Mouse (Mus musculus) layer of hippocampus, adult 9-10 months (tissue): ENCODE results near the gene Ube2h.
"Not testable (repeated sequence)": the region's sequence is repeated elsewhere in the genome, so short reads cannot be mapped to it uniquely, and the experiment has no call there.

Source experiments
- DNase-seq: peaks from one replicate; pipeline ENCODE4 v3.0.0; 2022; ENCODE audit warnings: low spot score

The Ube2h gene

GRCm38 (mm10) chr6:30243347-30244007 is 60.9 kb downstream of the Ube2h start:
- no peak for DNase-seq

- no peak for DNase-seq
Measured at GRCm38 (mm10) chr6:30242928-30243327, 61.4 kb downstream of the Ube2h start.

GRCm38 (mm10) chr6:30240105-30240504 is 64.2 kb downstream of the Ube2h start:
- no peak for DNase-seq

- DNase-seq, result no peak
Measured at GRCm38 (mm10) chr6:30239207-30239606, 65.1 kb downstream of the Ube2h start.

DNA sequence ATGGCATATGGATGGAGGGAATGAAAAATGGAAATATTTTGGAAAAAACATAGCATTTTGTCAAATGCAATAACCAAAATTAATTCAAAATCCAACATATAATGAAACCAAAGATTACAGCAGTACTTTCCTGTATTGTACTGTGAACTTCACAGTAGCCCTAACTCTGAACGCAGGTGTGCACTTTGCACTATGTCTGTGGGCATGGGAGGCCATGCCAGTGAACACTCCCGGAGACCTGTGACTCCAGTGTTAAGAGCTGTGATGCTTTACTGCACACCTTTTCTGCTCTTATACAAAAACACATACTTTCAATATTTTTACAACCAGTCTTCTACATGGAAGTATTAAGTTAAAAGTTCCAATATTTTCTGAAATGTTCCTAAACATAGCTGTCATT is 66.3 kb downstream of the Ube2h start:
- DNase-seq, result no peak

DNA sequence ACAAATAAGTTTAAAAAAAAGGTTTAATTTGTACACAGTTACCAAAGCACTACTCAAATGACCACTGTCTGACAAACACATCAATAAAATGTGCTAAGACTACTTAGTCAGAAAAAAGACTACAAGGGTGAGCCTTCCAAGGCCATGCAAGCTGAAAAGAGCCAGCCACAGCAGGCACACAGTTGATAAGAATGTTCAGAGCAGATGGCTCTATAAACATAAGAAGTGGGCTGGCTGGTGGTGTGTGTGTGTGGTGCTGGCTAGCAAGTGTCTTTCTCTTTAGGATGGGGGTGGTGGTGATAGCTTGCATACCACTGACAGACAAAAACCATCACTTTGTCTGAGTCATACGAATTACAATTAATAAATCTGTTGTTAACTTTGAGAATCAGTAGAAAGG is 67.8 kb downstream of the Ube2h start:
- DNase-seq, result no peak

DNA sequence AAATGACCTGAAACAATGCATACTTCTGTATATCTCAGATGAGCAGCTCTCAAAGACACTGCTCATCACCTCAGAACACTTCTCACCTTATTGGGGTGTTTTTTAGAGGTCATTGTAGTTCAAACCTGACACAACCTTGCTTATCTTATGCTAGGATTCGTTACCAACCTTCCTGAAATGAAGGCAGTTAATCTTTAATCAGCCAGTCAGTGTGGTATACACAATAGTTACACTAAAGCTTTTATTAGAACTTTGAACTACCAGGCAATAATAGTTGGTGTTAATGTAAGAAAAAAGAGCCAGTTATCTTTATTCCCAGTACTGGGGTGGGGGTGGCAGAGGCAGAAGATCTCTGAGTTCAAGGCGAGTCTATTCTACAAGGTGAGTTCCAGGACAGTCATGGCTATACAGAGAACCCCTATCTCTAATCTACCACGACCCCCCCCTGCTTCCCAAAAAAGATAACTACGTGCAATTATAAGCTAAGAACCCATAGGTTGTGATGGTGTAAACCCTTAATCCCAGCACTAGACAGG is 72.5 kb downstream of the Ube2h start:
- no peak for DNase-seq

- no peak for DNase-seq
Measured at GRCm38 (mm10) chr6:30230246-30230645, 74.1 kb downstream of the Ube2h start.

GRCm38 (mm10) chr6:30228921-30229320 is 75.4 kb downstream of the Ube2h start:
- no peak for DNase-seq

GRCm38 (mm10) chr6:30228353-30228752 is 76.0 kb downstream of the Ube2h start:
- DNase-seq, result no peak

- no peak for DNase-seq
Measured at GRCm38 (mm10) chr6:30226971-30227700, 77.2 kb downstream of the Ube2h start.

- no peak for DNase-seq
Measured at GRCm38 (mm10) chr6:30224693-30225092, 79.6 kb downstream of the Ube2h start.

DNA sequence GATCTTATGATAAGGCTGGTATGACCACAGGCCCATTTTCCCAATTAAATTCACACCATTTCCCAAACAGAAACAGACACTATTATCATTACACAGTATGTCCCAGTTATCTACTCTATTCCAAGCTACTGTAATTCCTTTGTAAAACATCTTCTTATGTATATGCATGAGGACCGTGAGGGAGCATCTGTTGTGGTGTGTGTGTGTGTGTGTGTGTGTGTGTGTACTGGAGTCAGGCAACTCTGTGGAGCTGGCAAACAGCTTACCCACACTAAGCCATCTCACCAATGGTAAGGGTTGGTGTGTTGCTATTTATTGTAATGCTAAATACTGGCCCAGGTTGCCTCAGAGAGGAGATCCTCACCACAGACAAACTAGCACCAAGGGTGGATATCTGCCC is 82.0 kb downstream of the Ube2h start:
- no peak for DNase-seq

GRCm38 (mm10) chr6:30217581-30217980 is 86.8 kb downstream of the Ube2h start:
- no peak for DNase-seq

DNA sequence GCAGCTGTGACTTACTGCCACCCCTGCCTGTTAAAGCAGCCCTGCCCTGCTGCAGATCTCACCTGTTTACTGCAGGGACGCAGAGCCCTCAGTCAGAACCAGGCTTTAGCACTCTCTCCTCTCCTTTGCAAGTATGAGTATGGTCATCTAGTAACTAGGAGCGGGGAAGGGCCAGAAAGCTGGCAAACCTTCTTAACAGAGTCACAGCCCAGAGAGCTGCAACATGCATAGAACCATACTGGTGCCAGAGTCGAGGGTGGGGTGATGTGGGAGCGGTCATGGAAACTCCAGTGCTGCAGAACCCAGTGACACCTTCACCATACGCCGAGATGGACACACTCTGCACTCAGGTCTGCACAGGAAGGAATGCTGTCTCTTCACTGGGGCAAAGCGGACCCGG is 91.9 kb downstream of the Ube2h start:
- DNase-seq, result no peak

GRCm38 (mm10) chr6:30211641-30212455 is 92.5 kb downstream of the Ube2h start:
- no peak for DNase-seq

DNA sequence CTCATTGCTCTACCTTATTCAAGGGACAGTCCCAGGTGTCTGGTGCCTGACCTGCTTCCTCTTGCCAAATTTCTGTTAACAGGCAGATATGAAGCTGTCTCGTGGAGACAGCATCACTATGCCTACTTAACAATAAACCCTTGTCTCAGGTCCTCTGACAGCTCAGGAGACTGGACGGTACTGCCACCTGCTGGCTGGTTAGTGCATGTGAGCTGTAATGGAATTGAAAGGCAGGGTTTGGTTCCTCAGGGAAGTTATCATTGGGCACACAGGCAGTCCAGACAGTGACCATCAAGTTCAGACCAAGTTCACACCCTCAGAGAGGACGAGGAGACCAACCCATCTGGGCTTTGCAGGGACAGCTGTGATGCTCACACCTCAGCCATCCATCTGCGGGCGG is 93.6 kb downstream of the Ube2h start:
- peak; percentile 49 for DNase-seq

DNA sequence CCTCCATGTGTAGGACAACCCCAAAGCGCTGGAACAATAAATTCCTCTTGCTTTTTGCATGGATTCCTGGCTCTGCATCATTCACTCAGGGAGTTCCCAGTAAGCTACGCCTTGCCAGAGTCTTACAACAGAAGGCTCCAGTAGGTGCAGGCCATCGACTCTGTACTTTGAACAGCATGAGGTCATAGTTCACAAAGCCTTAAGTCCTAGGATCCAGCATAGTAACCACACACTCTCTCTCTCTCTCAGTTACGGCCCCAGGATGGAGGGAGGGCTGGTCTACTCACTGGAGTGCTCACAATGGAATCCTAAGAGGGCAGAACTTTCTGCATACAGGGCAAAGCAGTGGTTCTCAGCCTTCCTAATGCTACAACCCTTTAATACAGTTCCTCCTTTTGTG is 95.5 kb downstream of the Ube2h start:
- DNase-seq, result no peak

DNA sequence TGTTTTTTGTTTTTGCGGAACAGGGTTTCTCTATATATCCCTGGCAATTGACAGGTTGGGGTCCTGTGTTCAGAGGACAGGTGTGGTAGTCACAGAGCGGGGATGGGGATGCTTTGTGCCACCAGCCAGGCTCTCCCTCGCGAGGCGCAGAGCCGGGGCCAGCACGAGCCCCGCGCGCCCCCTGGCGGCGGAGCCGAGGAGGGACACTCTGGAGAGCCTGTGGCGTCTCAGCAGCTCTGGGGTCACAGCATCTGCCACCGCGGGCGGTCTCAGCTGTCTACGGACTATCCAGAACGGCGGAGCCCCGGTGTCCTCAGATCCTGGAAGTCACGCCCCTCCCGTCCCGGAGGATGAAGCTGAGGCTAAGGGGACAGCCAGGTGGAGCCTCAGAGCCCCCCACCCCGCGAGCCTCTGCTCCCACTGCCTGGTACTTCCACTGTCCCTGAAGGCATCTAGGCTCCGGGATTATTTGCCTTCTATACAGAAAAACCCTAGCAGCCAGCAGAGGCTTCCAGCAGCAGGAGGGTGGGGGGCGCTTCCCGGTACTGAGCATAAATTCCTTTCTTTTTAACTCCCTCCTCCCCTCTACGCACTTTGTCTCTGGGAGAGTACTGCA is 98.6 kb downstream of the Ube2h start:
- no peak for DNase-seq

DNA sequence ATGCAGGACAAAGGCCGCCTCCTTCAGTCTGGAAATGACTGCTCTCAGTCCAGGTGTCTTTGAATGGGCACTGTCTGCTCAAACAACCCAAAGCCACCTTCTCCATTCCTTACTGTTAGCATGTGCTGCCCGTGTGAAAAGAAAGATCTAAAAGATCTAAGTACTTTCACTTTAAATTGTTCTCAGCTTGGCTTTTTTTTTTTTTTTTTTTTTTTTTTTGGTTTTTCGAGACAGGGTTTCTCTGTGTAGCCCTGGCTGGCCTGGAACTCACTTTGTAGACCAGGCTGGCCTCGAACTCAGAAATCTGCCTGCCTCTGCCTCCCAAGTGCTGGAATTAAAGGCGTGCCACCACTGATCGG is 99.2 kb downstream of the Ube2h start:
- not testable (repeated sequence) for DNase-seq

GRCm38 (mm10) chr6:30204383-30205179 is 99.8 kb downstream of the Ube2h start:
- no peak for DNase-seq

DNA sequence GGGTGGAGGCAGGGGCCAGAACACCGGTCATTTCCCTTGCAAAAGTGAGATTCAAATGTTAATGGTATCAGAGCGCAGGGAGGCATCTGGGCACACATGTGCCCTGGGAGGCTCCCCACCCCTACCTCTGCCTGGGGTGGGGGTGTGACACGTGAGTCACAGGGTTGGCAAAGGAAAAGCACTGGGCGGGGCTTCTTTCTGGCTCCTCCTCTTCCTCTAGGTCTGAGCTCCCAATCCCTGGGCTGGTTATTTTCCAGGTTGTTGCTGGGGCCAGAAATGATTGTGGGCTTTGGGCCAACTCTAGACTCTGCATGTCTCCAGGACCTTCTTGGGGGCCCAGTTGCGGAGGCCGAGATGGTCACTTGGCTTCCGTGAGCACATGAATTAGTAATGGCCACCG is 108.2 kb downstream of the Ube2h start:
- no peak for DNase-seq
